ENCODE assay signal across 15 mouse cellular contexts in the genomic region with DNA sequence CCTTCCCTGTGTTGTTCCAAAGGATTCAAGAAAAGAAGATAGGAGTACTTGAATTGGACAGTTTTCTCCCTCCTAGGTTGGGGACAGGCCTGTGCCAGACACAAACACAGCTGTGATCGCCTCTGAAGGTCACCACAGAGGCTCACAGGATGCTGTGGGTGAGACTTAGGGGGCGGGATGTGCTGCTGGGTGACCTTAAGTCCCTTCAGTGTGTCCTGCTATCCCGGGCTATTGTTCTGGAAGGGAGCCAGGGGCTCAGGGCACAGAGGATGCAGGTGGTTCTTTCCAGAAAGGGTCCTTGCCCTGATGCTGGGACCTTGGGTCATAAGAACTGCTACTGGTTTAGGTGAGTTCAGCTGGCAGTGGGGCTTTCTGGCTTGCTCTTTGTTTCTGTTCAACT.
DNase-seq lines count a peak whose midpoint lies in the region; ATAC-seq and TF ChIP-seq lines count a peak whose summit lies in the region.
"Had no signal": no experiment of that assay in that cellular context is flagged by ENCODE, and none has a peak within 500 bp of the region (broad histone marks: within the 10 kb centered on the region; RNA-seq: fewer than 3 reads in every experiment).

No protein-coding gene starts in this region.

- H3K4me1 ChIP-seq in forebrain, embryonic 10.5 days, result peaks cover 20% of the 10 kb centered on the region
- no peaks in the 10 kb centered on the region for H3K4me1 ChIP-seq in forebrain, postnatal 0 days (ENCODE audit: insufficient read depth)
- H3K4me1 ChIP-seq in limb, embryonic 13.5 days, result 0 out of 2 replicates have a peak, but pooled peaks cover 11% of the 10 kb centered on the region
- H3K4me1 ChIP-seq in midbrain, embryonic 10.5 days, result peaks cover 32% of the 10 kb centered on the region
- H3K4me1 ChIP-seq: megakaryocyte, embryonic 14.5 days had no signal

- H3K9ac ChIP-seq in forebrain, postnatal 0 days, result no peak overlapping the region
- no peak overlapping the region for H3K9ac ChIP-seq in limb, embryonic 13.5 days
- H3K9ac ChIP-seq: embryonic facial prominence, embryonic 12.5 days; heart, embryonic 13.5 days had no signal

- H3K9me3 ChIP-seq in forebrain, embryonic 10.5 days, result no peaks in the 10 kb centered on the region
- no peaks in the 10 kb centered on the region for H3K9me3 ChIP-seq in forebrain, postnatal 0 days (ENCODE audit: low read length)
- no peaks in the 10 kb centered on the region for H3K9me3 ChIP-seq in limb, embryonic 13.5 days
- no peaks in the 10 kb centered on the region for H3K9me3 ChIP-seq in midbrain, embryonic 10.5 days (replicated peaks)
- H3K9me3 ChIP-seq: embryonic facial prominence, embryonic 12.5 days; heart, embryonic 13.5 days had no signal

- H3K36me3 ChIP-seq in forebrain, embryonic 10.5 days (replicated peaks), result no peaks in the 10 kb centered on the region
- H3K36me3 ChIP-seq in forebrain, postnatal 0 days (ENCODE audit: insufficient read depth), result no peaks in the 10 kb centered on the region
- H3K36me3 ChIP-seq in limb, embryonic 13.5 days, result no peaks in the 10 kb centered on the region
- no peaks in the 10 kb centered on the region for H3K36me3 ChIP-seq in midbrain, embryonic 10.5 days
- H3K36me3 ChIP-seq: embryonic facial prominence, embryonic 12.5 days; heart, embryonic 13.5 days had no signal

- no peak overlapping the region for H3K4me2 ChIP-seq in forebrain, postnatal 0 days (ENCODE audit: low read depth)
- no peak overlapping the region for H3K4me2 ChIP-seq in limb, embryonic 13.5 days (replicated peaks)
- H3K4me2 ChIP-seq: embryonic facial prominence, embryonic 12.5 days; heart, embryonic 13.5 days had no signal

- H3K27ac ChIP-seq in forebrain, embryonic 10.5 days, result peak overlapping the region; percentile 54; the same call in 1 of the 2 replicates
- no peak overlapping the region for H3K27ac ChIP-seq in forebrain, postnatal 0 days (ENCODE audit: low read depth, low read length)
- H3K27ac ChIP-seq in limb, embryonic 13.5 days, result 0 out of 2 replicates have a peak overlapping the region, but pooled peaks have one; percentile 59
- H3K27ac ChIP-seq in midbrain, embryonic 10.5 days (replicated peaks), result no peak overlapping the region; the same call in 1 of the 2 replicates
- H3K27ac ChIP-seq: embryonic facial prominence, embryonic 12.5 days; heart, embryonic 13.5 days had no signal

- H3K4me3 ChIP-seq in forebrain, embryonic 10.5 days, result no peak overlapping the region
- no peak overlapping the region for H3K4me3 ChIP-seq in forebrain, postnatal 0 days (ENCODE audit: low read depth, low read length)
- no peak overlapping the region for H3K4me3 ChIP-seq in limb, embryonic 13.5 days
- no peak overlapping the region for H3K4me3 ChIP-seq in midbrain, embryonic 10.5 days
- H3K4me3 ChIP-seq: embryonic facial prominence, embryonic 12.5 days; heart, embryonic 13.5 days; megakaryocyte, embryonic 14.5 days had no signal

- no peak for ATAC-seq in forebrain, postnatal 0 days
- no peak for ATAC-seq in limb, embryonic 13.5 days (ENCODE audit: low FRiP score, low read depth)
- no peak for ATAC-seq in erythroblast, adult 5-6 weeks (replicated peaks; ENCODE audit: low FRiP score, poor library complexity, severe bottlenecking)
- ATAC-seq: activated CD4-positive, CD25-positive, alpha-beta regulatory T cell, adult 4 months had no signal

- H3K27me3 ChIP-seq in forebrain, embryonic 10.5 days (ENCODE audit: poor library complexity, severe bottlenecking), result no peaks in the 10 kb centered on the region
- peaks cover 2% of the 10 kb centered on the region; the same call in 1 of the 2 replicates for H3K27me3 ChIP-seq in forebrain, postnatal 0 days (ENCODE audit: insufficient read depth, low read length)
- H3K27me3 ChIP-seq in limb, embryonic 13.5 days, result no peaks in the 10 kb centered on the region
- H3K27me3 ChIP-seq in midbrain, embryonic 10.5 days (ENCODE audit: low read depth, poor library complexity, severe bottlenecking), result no peaks in the 10 kb centered on the region
- H3K27me3 ChIP-seq: embryonic facial prominence, embryonic 12.5 days; heart, embryonic 13.5 days; megakaryocyte, embryonic 14.5 days had no signal

- WGBS in forebrain, embryonic 10.5 days, result 61% methylated on average over 3 of the region's 3 CpGs
- 64% methylated on average over 3 of the region's 3 CpGs for WGBS in forebrain, postnatal 0 days
- WGBS in limb, embryonic 13.5 days, result 64% methylated on average over 3 of the region's 3 CpGs
- WGBS in midbrain, embryonic 10.5 days, result 60% methylated on average over 3 of the region's 3 CpGs

- DNase-seq in forebrain, embryonic 10.5 days (ENCODE audit: extremely low spot score, low spot score), result no peak
- DNase-seq in forebrain, postnatal 0 days, result no peak
- DNase-seq in ovary, postnatal 36 days (ENCODE audit: low spot score), result peak; percentile 48
- no peak for DNase-seq in ovary, postnatal 14 days (ENCODE audit: low spot score)
- DNase-seq in thymus, postnatal 10 days (ENCODE audit: low spot score in 2 of 2), result no peak
- DNase-seq in midbrain, embryonic 10.5 days (ENCODE audit: low spot score), result no peak
- DNase-seq: B cell, adult 2 months; cerebellum, adult 8-10 months; liver had no signal

- no peak for TF ChIP-seq CTCF in forebrain, postnatal 0 days (IDR thresholded peaks at IDR 0.05; ENCODE audit: low read depth)

Comparison
In these comparisons a context has a peak if more than half of its experiments do, and no peak if none do; other contexts are left out.
1. H3K27ac ChIP-seq: peak in forebrain, embryonic 10.5 days (single experiment) and limb, embryonic 13.5 days (single experiment); none in forebrain, postnatal 0 days (single experiment) and midbrain, embryonic 10.5 days (single experiment).